Mouse (Mus musculus): Measurements from ENCODE around the gene Olfr324. TPM values are rescaled to one million over a fixed set of nuclear protein-coding genes. Genes with fewer than 3 reads are reported as not detected.

Gene Olfr324
- polyA plus RNA-seq, 1 experiment from 2014 or later = not detected

- 15% methylated on average over 4 of the region's 4 CpGs for WGBS
Observed at GRCm38 (mm10) chr11:58636376-58636977, 41.6 kb downstream of the Olfr324 start.

GRCm38 (mm10) chr11:58638176-58638701 lies 43.3 kb downstream of the Olfr324 start:
- 68% methylated on average over 7 of the region's 7 CpGs for WGBS
- Histone ChIP-seq H3K9ac (no peak overlapping the region), H3K4me1 (peaks cover 12% of the 10 kb centered on the region), H3K36me3 (no peaks in the 10 kb centered on the region), H3K9me3 (no peaks in the 10 kb centered on the region), H3K27me3 (replicated peaks) (peaks cover 58% of the 10 kb centered on the region), H3K4me2 (no peak overlapping the region), H3K27ac (replicated peaks) (no peak overlapping the region), H3K4me3 (no peak overlapping the region)
- no peak for ATAC-seq (ENCODE audit: extremely low read depth, insufficient number of reproducible peaks, low FRiP score, low TSS enrichment)

More at GRCm38 (mm10) chr11:58636376-58636977, 41.6 kb downstream of the Olfr324 start:
- H3K4me3 ChIP-seq = no peak overlapping the region
- H3K9ac ChIP-seq = no peak overlapping the region
- no peak for ATAC-seq (ENCODE audit: extremely low read depth, insufficient number of reproducible peaks, low FRiP score, low TSS enrichment)
- H3K27ac ChIP-seq (replicated peaks) = no peak overlapping the region
- H3K4me1 ChIP-seq = peaks cover 12% of the 10 kb centered on the region
- H3K4me2 ChIP-seq = no peak overlapping the region
- peaks cover 51% of the 10 kb centered on the region for H3K27me3 ChIP-seq (replicated peaks)
- no peaks in the 10 kb centered on the region for H3K36me3 ChIP-seq
- H3K9me3 ChIP-seq = no peaks in the 10 kb centered on the region

- no peaks in the 10 kb centered on the region for H3K9me3 ChIP-seq
- no peak for ATAC-seq (ENCODE audit: extremely low read depth, insufficient number of reproducible peaks, low FRiP score, low TSS enrichment)
- H3K9ac ChIP-seq = peak within 1 kb of the TSS; percentile 71
- H3K27me3 ChIP-seq (replicated peaks) = peaks cover 56% of the 10 kb centered on the region
- H3K4me3 ChIP-seq = peak within 1 kb of the TSS; percentile 53
- H3K4me2 ChIP-seq = peak within 1 kb of the TSS; percentile 86
- H3K27ac ChIP-seq (replicated peaks) = peak within 1 kb of the TSS; percentile 70
- H3K36me3 ChIP-seq = no peaks in the 10 kb centered on the region
- 3% methylated on average over 34 of the region's 34 CpGs for WGBS
- H3K4me1 ChIP-seq = peaks cover 12% of the 10 kb centered on the region
Observed at GRCm38 (mm10) chr11:58640272-58640867, 45.5 kb downstream of the Olfr324 start, which contains the start of gene Trim58. Trim58 (plus strand) TSS chr11:58640465.

GRCm38 (mm10) chr11:58641057-58641456 lies 46.1 kb downstream of the Olfr324 start:
- peak; percentile 66; the same call in 1 of the 2 replicates for ATAC-seq (ENCODE audit: extremely low read depth, insufficient number of reproducible peaks, low FRiP score, low TSS enrichment)
- 31% methylated on average over 14 of the region's 14 CpGs for WGBS
- Histone ChIP-seq H3K4me2 (peak overlapping the region; percentile 86), H3K4me1 (peaks cover 12% of the 10 kb centered on the region), H3K36me3 (no peaks in the 10 kb centered on the region), H3K4me3 (peak overlapping the region; percentile 53), H3K27ac (replicated peaks) (peak overlapping the region; percentile 70), H3K9me3 (no peaks in the 10 kb centered on the region), H3K27me3 (replicated peaks) (peaks cover 55% of the 10 kb centered on the region), H3K9ac (peak overlapping the region; percentile 71; the same call in 1 of the 2 replicates)

DNA sequence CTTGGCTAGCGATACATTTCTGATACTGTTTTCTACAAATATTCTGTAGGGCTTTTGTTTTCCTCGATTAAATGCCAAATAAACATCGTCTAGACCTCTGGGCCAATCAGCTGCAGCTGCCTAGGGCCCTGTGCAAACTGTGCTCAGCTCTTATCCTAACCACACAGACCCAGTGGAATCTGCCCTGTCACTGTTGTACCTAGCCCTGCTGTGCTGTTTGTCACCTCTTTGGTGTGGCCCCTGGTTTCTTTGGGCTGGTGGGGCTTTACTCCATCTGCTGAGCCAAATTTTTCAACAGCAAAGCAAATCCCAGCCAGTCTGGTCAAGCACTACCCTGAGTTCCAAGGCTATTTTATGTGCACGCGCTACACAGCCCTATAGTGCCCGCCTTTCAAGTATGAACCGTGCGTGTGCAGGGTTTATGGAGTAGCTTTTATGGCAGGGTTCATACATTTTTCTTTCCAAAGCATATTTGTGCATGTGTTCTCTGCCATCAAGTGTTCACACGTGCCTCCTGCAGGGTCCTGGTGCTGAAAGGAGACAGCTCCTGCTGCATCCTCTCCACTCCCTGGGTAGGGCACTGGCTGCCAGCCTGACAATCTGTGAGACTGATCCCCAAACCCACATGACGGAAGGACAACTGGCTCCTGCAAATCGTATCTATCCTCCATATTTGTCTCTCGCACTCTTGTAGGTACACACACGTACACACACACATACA lies 46.9 kb downstream of the Olfr324 start:
- Histone ChIP-seq H3K4me1 (peaks cover 12% of the 10 kb centered on the region), H3K4me2 (peak overlapping the region; percentile 86), H3K27me3 (replicated peaks) (peaks cover 54% of the 10 kb centered on the region), H3K4me3 (peak overlapping the region; percentile 53), H3K9ac (no peak overlapping the region), H3K9me3 (no peaks in the 10 kb centered on the region), H3K27ac (replicated peaks) (peak overlapping the region; percentile 71), H3K36me3 (no peaks in the 10 kb centered on the region)
- ATAC-seq (ENCODE audit: extremely low read depth, insufficient number of reproducible peaks, low FRiP score, low TSS enrichment) = peak; percentile 82
- 76% methylated on average over 13 of the region's 13 CpGs for WGBS

GRCm38 (mm10) chr11:58643350-58643749 lies 48.4 kb downstream of the Olfr324 start:
- 23% methylated on average over 6 of the region's 6 CpGs for WGBS
- ATAC-seq (ENCODE audit: extremely low read depth, insufficient number of reproducible peaks, low FRiP score, low TSS enrichment) = no peak

More at GRCm38 (mm10) chr11:58643350-58643749, 48.4 kb downstream of the Olfr324 start:
- H3K4me1 ChIP-seq = peaks cover 12% of the 10 kb centered on the region
- H3K9me3 ChIP-seq = no peaks in the 10 kb centered on the region
- no peak overlapping the region for H3K4me3 ChIP-seq
- no peaks in the 10 kb centered on the region for H3K36me3 ChIP-seq
- H3K9ac ChIP-seq = no peak overlapping the region
- H3K27ac ChIP-seq (replicated peaks) = no peak overlapping the region
- H3K4me2 ChIP-seq = peak overlapping the region; percentile 37
- peaks cover 44% of the 10 kb centered on the region for H3K27me3 ChIP-seq (replicated peaks)

Other genes with a start within 250 kb of the Olfr324 start
- not detected in 2 replicates for gene Lypd8, start 216.1 kb upstream of the Olfr324 start, polyA plus RNA-seq (2015; fragmentation: Nextera tagmentation; extraction: Ambion mirVana)
- not detected in 2 replicates for gene 1810065E05Rik, start 174.0 kb upstream of the Olfr324 start, polyA plus RNA-seq (2015; fragmentation: Nextera tagmentation; extraction: Ambion mirVana)
- gene Gm12253, start 162.6 kb upstream of the Olfr324 start, polyA plus RNA-seq (2015; fragmentation: Nextera tagmentation; extraction: Ambion mirVana) = not detected in 2 replicates
- not detected in 2 replicates for gene Lypd9, start 142.2 kb upstream of the Olfr324 start, polyA plus RNA-seq (2015; fragmentation: Nextera tagmentation; extraction: Ambion mirVana)
- not detected in 2 replicates for gene Olfr30, start 132.8 kb upstream of the Olfr324 start, polyA plus RNA-seq (2015; fragmentation: Nextera tagmentation; extraction: Ambion mirVana)
- gene Olfr332, start 102.6 kb upstream of the Olfr324 start, polyA plus RNA-seq (2015; fragmentation: Nextera tagmentation; extraction: Ambion mirVana) = not detected in 2 replicates
- not detected in 2 replicates for gene Olfr331, start 92.5 kb upstream of the Olfr324 start, polyA plus RNA-seq (2015; fragmentation: Nextera tagmentation; extraction: Ambion mirVana)
- gene Olfr330, start 60.3 kb upstream of the Olfr324 start, polyA plus RNA-seq (2015; fragmentation: Nextera tagmentation; extraction: Ambion mirVana) = not detected in 2 replicates
- gene Olfr329-ps, start 48.7 kb upstream of the Olfr324 start, polyA plus RNA-seq (2015; fragmentation: Nextera tagmentation; extraction: Ambion mirVana) = not detected in 2 replicates
- 0.05 and 0.07 TPM in 2 replicates for gene Olfr328, start 39.5 kb upstream of the Olfr324 start, polyA plus RNA-seq (2015; fragmentation: Nextera tagmentation; extraction: Ambion mirVana)
- gene Olfr224, start 24.6 kb upstream of the Olfr324 start, polyA plus RNA-seq (2015; fragmentation: Nextera tagmentation; extraction: Ambion mirVana) = not detected in 2 replicates
- not detected in 2 replicates for gene Olfr325, start 17.4 kb upstream of the Olfr324 start, polyA plus RNA-seq (2015; fragmentation: Nextera tagmentation; extraction: Ambion mirVana)
- not detected in 2 replicates for gene 2210407C18Rik, start 21.0 kb downstream of the Olfr324 start, polyA plus RNA-seq (2015; fragmentation: Nextera tagmentation; extraction: Ambion mirVana)
- gene Olfr323, start 35.4 kb downstream of the Olfr324 start, polyA plus RNA-seq (2015; fragmentation: Nextera tagmentation; extraction: Ambion mirVana) = not detected in 2 replicates
- gene Trim58, start 45.4 kb downstream of the Olfr324 start, polyA plus RNA-seq (2015; fragmentation: Nextera tagmentation; extraction: Ambion mirVana) = 0.68 and 0.96 TPM in 2 replicates
- not detected in 2 replicates for gene Olfr322, start 63.7 kb downstream of the Olfr324 start, polyA plus RNA-seq (2015; fragmentation: Nextera tagmentation; extraction: Ambion mirVana)
- gene Olfr320, start 86.0 kb downstream of the Olfr324 start, polyA plus RNA-seq (2015; fragmentation: Nextera tagmentation; extraction: Ambion mirVana) = not detected in 2 replicates
- gene Olfr319, start 104.0 kb downstream of the Olfr324 start, polyA plus RNA-seq (2015; fragmentation: Nextera tagmentation; extraction: Ambion mirVana) = not detected in 2 replicates
- gene Olfr318, start 128.9 kb downstream of the Olfr324 start, polyA plus RNA-seq (2015; fragmentation: Nextera tagmentation; extraction: Ambion mirVana) = not detected in 2 replicates
- not detected in 2 replicates for gene Olfr317, start 144.1 kb downstream of the Olfr324 start, polyA plus RNA-seq (2015; fragmentation: Nextera tagmentation; extraction: Ambion mirVana)
- gene Olfr316, start 157.6 kb downstream of the Olfr324 start, polyA plus RNA-seq (2015; fragmentation: Nextera tagmentation; extraction: Ambion mirVana) = not detected in 2 replicates
- gene Olfr315, start 178.1 kb downstream of the Olfr324 start, polyA plus RNA-seq (2015; fragmentation: Nextera tagmentation; extraction: Ambion mirVana) = not detected in 2 replicates
- 0.08 TPM in 1 of 2 replicates, not detected in the other for gene Olfr314, start 187.8 kb downstream of the Olfr324 start, polyA plus RNA-seq (2015; fragmentation: Nextera tagmentation; extraction: Ambion mirVana)
- gene Fam183b, start 206.8 kb downstream of the Olfr324 start, polyA plus RNA-seq (2015; fragmentation: Nextera tagmentation; extraction: Ambion mirVana) = 0.47 and 0.66 TPM in 2 replicates
- 0.12 and 0.17 TPM in 2 replicates for gene Olfr313, start 219.9 kb downstream of the Olfr324 start, polyA plus RNA-seq (2015; fragmentation: Nextera tagmentation; extraction: Ambion mirVana)
- gene Olfr312, start 234.1 kb downstream of the Olfr324 start, polyA plus RNA-seq (2015; fragmentation: Nextera tagmentation; extraction: Ambion mirVana) = 0.11 and 0.13 TPM in 2 replicates
- gene Olfr311, start 244.1 kb downstream of the Olfr324 start, polyA plus RNA-seq (2015; fragmentation: Nextera tagmentation; extraction: Ambion mirVana) = 0.17 and 0.24 TPM in 2 replicates